Mouse (Mus musculus) gastrocnemius, postnatal 36 days (tissue): Measurements from ENCODE around the gene Slc7a11. TPM values are rescaled to one million over a fixed set of nuclear protein-coding genes. Genes with fewer than 3 reads are reported as not detected.

Source experiments
- DNase-seq, 2 experiments: peaks; one replicate each; pipeline ENCODE4 v3.0.0; 2022
- intact Hi-C: fragments of 180-260 bp; cut with DNase I; formaldehyde crosslinking; loops from one replicate; pipeline ENCODE4 v1.15.1; 2025
- total RNA-seq, 2 experiments: library from RNA; stranded (reverse); gene quantifications; 2 replicates each; pipeline ENCODE4 v1.2.3; 2021

Slc7a11 gene
- total RNA-seq, 2 experiments from 2014 or later: 0.20 to 0.36 TPM

- no peak for DNase-seq
- intact Hi-C loops: no loop called here
These were observed 429.0 kb downstream of the Slc7a11 start for GRCm38 (mm10) chr3:50014396-50014795.

DNA sequence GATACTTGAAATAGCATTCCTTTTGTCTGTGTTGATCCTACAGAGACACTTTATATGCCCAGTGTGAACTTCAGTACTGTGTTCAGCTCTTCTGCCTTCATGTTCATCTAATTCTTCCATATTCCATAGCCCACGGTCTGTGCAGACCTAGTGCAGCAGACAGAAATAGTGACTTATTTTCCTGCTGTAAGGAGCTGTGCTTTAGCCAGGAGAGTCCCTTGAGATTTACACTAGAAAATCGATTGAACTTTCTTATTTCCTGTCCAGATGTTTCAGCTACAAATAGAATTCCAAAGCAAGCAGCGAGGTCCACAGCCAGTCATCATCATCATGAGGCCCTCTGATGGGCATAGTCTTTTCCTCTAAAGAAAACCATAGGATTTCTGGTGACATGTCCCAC lies 431.4 kb downstream of the Slc7a11 start:
- no peak for DNase-seq
- intact Hi-C loops: no loop called here

DNA sequence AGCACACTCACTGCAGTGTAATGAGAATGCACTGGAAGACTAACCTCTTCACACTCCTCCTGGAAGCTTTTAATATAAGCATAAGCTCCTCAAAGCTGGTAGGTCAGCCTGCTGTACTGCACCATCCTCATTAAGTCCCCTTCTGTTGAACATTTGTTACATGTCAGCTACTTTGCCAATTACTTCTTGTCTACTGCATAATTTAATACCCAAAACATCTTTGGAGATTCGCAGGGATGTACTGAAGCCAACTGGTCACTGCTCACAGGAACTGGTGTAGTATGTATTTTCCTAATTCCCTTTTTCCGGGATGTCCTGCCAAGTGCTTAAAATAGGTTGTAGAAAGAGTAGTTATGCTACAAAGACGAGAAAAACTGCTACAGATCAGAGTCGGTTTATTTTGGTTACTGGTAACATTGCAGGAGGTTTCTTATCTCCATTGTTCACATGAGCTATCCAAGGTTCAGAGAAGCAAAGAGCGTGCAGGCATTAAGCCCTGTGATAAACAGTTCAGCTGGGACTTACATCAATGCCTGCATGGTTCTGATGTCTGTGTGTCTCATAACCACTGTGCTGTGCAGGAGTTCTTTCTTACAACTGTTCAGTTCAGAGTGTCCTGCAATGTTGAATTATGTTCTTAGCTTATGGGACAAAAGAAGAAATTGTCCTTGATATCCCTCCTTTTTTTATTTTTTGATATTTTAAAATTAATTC lies 439.3 kb downstream of the Slc7a11 start:
- DNase-seq: no peak
- intact Hi-C loops: no loop called here

DNA sequence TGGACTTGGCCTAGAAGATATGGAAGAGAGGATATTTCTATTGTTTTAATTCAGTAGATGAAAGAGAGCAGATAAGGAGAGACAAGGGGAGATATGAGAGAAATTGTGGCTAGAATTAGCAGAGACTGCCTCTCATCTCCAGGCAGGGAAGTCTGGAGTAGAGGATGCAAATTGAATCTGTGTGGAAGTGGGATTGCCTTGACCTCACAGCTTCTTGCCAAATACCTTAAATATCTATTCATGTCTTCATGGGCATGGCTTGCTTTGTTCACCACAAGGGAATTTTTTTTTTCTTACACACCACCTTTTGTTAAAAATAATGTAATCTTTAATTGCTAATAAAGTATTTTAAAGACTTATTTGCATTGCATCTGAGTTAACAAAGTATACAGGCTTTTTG lies 441.3 kb downstream of the Slc7a11 start:
- intact Hi-C loops: no loop called here
- DNase-seq: no peak

- DNase-seq: no peak
- intact Hi-C loops: no loop called here
These were observed 441.8 kb downstream of the Slc7a11 start for GRCm38 (mm10) chr3:50001635-50002034.

- no peak for DNase-seq
- intact Hi-C loops: no loop called here
These were observed 450.5 kb downstream of the Slc7a11 start for GRCm38 (mm10) chr3:49992891-49993290.

DNA sequence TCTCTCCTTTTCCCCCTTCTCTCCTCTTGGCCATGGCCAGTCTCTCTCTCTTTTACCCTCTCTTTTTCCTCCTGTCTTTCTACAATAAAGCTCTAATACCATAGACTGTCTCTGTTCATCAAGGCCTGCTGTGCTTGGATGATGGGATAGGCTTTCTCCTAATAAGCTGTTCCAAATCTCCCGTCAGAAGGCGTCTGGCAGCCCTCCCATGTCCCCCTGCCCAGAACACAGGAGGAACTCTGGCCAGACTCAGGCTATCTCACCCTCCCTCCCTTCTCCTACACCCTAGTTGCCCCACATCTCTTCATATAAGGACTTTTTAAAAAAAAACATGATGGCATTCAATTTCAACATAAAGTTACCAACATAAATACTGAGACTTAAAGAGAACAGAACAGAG lies 456.2 kb downstream of the Slc7a11 start:
- intact Hi-C loops: no loop called here
- no peak for DNase-seq

- no peak for DNase-seq
- intact Hi-C loops: no loop called here
These were observed 458.6 kb downstream of the Slc7a11 start for GRCm38 (mm10) chr3:49984795-49985194.

DNA sequence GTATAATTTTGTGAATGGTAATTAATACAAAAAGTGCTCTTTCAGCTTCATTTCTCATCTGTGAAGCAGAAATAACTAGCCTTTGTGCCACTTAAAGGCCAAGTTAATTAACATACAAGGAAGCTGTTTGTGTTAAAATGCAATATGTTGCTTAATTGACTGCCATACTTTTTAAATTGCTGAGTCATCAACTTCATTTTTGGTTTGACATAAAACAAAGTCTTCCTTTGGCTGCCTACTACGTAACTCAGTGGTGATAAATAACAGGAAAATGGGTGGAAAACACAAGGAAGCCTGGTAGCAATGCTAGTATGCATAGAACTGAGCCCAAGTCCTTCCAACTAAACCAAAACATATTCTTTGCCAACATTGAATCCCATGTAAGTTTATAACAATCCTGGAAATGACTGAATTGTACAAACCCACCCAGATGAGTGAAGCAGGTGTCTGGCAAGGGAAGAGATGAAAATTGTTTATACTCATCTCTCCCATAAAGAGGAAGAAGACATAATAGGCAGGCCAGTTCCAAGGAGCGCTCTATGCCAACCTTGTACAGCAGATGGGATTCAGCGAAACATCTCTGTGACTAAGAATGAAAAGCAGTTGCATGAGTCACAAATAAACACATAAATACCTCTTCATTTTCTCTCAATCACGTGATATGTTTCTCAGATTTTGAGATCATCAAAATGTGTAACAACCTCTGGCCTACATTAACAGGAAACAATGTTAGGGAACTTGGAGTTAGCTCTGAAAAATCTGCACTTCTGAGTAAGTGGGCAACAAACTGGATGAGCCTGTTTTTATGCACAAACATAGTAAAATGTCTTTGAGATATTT lies 459.8 kb downstream of the Slc7a11 start:
- intact Hi-C loops: no loop called here
- DNase-seq: no peak

- intact Hi-C loops: no loop called here
- no peak for DNase-seq
These were observed 469.4 kb downstream of the Slc7a11 start for GRCm38 (mm10) chr3:49973994-49974393.

DNA sequence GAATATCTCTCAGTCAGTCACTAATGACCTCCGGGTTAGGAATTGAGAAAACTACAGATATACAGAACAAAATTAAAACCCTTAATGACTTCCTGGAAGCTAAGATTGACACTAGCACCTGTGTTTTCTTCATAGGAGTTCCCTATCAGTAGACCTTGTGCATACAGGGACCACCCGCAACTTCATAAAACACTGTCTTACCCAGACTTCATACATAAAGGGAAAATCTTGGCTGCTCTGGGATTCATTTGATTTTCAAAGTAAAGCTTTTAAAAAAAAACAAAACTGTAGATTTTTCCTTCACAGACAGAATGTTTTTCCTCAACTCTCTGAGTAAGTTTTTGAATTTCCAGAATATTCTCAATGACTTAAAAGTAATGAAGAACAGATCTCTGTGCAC lies 477.8 kb downstream of the Slc7a11 start:
- intact Hi-C loops: no loop called here
- no peak for DNase-seq

- no peak for DNase-seq
- intact Hi-C loops: no loop called here
These were observed 482.8 kb downstream of the Slc7a11 start for GRCm38 (mm10) chr3:49960581-49960980.

GRCm38 (mm10) chr3:49946845-49947244 lies 496.6 kb downstream of the Slc7a11 start:
- intact Hi-C loops: no loop called here
- no peak for DNase-seq

DNA sequence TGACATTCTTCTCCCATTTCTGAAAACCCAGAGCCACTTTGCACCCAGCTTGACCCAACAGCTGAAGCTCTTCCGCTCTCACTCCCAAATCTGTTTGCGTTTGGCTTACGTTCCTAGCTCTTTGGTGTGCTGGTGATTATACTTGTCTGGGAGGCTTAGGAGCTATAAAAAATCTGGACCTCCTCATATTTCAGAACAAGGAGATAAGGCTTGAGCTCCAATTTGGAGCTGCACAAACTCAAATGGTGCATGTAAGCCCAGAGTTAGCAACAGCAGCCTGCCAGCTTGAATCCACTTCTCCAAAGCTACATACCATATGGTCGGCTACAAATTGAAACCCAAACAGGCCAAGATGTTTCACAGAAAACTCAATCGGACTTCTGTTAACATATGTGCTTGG lies 498.6 kb downstream of the Slc7a11 start:
- no peak for DNase-seq
- intact Hi-C loops: no loop called here

DNA sequence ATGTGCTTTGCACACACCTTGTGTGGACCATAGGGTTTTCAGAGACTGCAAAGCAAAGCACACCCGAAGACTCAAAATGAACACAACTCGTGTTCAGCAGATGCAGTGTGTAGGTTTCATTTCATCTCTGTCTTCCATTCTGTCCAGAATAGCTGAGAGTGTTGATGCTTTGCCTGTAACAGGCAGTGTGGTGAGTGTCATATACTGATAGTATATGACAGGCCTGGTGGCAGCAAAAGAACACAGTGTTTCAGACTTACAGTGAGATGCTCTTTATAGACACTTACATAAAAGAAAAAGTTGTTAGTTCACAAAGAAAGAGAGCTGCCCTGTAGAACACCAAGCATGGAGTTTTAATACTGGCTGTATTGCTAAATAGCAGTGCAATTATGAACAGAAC lies 505.8 kb downstream of the Slc7a11 start:
- intact Hi-C loops: no loop called here
- no peak for DNase-seq

DNA sequence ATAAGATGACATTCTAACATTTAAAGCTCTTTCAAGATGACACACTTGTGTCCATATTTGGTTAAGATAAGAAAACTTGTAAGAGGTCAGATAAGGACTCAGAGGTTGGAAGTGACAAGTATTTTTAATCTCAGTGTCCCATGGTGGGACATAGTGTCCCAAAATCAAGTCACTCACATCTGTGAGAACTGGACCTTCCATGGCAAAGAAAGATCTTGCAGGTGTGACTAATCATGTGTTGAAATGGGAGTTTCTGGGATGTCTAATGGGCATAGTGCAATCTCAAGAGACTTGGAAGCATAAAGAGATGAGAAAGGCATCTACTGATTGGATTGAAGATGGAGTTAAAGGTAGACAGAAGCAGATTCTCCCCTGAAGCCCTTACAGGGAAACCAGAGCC lies 513.9 kb downstream of the Slc7a11 start:
- no peak for DNase-seq
- intact Hi-C loops: no loop called here

- no peak for DNase-seq
- intact Hi-C loops: no loop called here
These were observed 514.7 kb downstream of the Slc7a11 start for GRCm38 (mm10) chr3:49928509-49929263.

- no peak for DNase-seq
- intact Hi-C loops: no loop called here
These were observed 529.5 kb downstream of the Slc7a11 start for GRCm38 (mm10) chr3:49913929-49914328.

GRCm38 (mm10) chr3:49910922-49911321 lies 532.5 kb downstream of the Slc7a11 start:
- intact Hi-C loops: no loop called here
- no peak for DNase-seq

GRCm38 (mm10) chr3:49908426-49909341 lies 534.7 kb downstream of the Slc7a11 start:
- intact Hi-C loops: no loop called here
- DNase-seq: no peak
